Mouse (Mus musculus): ENCODE results near the gene Rabl6. TPM values are rescaled to one million over a fixed set of nuclear protein-coding genes. Genes with fewer than 3 reads are reported as not detected.

The Rabl6 gene
- polyA plus RNA-seq, 1 experiment from 2014 or later: 75.9 TPM

DNA sequence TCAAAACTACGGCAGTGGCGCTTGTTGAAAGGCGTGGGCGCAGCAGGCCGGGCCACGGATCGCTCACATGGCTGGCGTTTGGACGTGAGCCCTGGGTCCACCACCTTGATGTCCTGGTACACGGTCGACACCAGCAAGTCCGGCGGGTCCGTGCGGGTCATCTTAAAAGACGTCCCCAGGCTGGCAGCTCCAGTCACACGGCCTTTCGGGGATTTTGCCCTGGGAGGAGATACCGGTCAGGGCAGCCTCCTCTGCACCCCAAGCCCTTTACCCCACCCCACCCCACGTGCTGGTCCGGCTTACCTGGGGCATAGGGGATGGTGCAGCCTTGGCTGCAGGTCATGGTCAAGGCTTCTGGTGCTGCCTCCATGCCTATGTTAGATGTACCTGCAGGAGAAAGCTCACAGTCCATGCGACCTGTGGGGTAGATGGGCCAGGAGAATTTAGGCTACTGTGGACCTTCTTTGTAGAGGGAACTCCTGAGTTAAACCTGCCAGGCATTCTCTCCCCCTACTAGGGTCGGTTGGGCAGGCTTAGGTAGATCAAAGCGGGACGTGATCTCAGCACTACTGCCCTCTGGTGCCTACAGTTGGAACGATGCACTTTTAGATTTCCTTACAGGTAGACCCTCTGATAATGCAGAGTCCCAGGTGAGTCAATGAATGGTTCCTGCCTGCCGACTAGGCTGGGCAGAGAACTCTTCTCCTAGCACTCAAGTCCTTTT, 28.4 kb downstream of the Rabl6 start:
- Histone ChIP-seq H3K36me3 (peaks cover 21% of the 10 kb centered on the region), H3K9me3 (no peaks in the 10 kb centered on the region), H3K4me1 (replicated peaks) (peaks cover 73% of the 10 kb centered on the region), H3K27ac (no peak overlapping the region), H3K27me3 (peaks cover 58% of the 10 kb centered on the region), H3K4me3 (replicated peaks) (peak overlapping the region; percentile 53), H3K9ac (replicated peaks) (0 out of 2 replicates have a peak overlapping the region, but pooled peaks have one; percentile 8), H3K4me2 (replicated peaks) (peak overlapping the region; percentile 75)
- no peak for ATAC-seq
- WGBS: 10% methylated on average over 27 of the region's 27 CpGs

DNA sequence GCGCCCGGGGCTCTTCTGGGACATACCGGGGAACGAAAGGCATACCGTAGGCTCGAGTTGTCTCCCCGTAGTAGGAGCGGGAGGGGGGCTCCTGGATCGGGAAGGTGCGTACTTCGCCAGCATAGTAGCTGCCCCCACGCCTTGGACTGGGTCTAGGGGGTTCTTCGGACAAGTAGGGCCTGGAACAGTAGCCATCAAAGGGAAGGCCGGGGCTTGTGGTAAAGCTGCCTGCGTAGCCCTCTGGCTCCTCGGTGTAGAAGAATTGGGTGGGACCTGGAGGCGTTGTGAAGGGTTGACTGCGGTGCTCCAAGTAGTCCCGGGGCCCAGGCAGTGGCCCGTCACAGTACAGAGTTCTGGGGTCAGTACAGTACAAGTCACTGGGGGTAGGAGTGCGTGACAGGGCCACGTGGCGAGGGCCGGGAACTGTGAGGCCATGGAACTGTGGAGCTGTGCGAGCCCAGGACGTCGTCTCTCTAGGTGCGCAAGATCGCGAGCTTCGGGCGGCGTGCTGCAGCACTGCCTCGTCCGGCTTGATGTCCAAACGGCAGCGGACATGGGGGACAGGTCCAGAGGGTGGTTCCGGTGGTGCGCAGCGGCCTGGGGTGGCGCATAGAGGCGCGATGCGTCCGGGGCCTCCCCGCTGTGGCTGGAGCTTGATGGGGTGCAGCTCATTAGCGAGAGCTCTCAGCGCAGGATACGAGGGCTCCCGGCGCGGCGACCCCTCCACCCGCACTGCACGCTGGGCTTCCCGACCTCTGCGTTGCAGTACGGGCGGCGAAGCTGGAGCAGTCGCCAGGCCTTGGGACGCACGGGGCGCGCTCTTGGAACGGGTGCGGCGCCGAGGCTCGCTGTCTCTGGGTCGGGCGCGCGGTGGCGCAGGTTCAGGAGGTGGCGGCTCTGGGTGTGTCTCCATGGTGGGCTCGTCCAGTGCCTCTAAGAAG, 29.3 kb downstream of the Rabl6 start:
- WGBS: 6% methylated on average over 77 of the region's 77 CpGs
- Histone ChIP-seq H3K36me3 (peaks cover 13% of the 10 kb centered on the region), H3K27me3 (peaks cover 58% of the 10 kb centered on the region), H3K4me3 (replicated peaks) (peak overlapping the region; percentile 16), H3K9ac (replicated peaks) (peak overlapping the region; percentile 8), H3K4me1 (replicated peaks) (peaks cover 75% of the 10 kb centered on the region), H3K4me2 (replicated peaks) (peak overlapping the region; percentile 24), H3K9me3 (no peaks in the 10 kb centered on the region), H3K27ac (no peak overlapping the region)
- no peak for ATAC-seq

DNA sequence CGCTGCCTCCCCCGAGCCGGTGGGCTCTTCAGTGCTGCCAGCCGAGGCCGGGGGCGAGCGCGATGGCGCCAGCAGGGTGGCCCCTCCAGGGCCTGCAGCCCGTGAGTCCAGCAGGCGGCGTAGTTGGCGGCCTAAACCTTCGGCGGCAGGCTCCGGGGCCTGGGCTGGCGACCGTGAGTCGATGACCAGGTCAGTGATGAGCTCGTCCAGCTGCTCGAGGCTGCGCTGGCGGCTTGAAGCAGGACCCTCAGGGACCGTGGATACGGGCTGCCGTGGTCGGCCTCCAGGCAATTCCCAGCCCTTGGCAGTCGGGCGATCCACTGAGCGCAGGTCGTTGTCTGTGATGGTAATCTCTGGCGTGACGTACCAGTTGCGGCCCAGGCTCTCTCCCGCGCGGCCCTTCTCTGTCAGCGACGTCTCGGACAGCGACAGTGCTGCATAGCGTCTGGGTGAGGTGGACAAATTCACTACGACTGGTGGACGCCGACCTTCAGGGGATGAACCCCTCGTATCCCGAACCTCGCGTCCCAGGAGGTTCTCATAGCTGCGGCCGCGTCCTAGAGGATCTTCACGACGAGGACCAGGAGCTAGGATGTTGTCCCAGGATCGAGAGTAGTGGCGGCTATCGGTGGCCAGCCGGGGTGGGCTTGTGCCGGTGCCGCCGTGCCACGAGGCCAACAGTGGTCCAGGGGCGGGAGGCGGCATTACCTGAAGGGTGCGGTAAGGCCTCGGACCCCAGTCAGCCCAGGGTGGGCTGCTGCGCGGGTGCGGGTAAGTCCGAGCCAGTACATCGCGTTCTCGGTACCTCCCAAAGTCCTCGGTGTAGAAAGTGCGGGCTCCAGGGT, 30.1 kb downstream of the Rabl6 start:
- 4% methylated on average over 75 of the region's 75 CpGs for WGBS

DNA sequence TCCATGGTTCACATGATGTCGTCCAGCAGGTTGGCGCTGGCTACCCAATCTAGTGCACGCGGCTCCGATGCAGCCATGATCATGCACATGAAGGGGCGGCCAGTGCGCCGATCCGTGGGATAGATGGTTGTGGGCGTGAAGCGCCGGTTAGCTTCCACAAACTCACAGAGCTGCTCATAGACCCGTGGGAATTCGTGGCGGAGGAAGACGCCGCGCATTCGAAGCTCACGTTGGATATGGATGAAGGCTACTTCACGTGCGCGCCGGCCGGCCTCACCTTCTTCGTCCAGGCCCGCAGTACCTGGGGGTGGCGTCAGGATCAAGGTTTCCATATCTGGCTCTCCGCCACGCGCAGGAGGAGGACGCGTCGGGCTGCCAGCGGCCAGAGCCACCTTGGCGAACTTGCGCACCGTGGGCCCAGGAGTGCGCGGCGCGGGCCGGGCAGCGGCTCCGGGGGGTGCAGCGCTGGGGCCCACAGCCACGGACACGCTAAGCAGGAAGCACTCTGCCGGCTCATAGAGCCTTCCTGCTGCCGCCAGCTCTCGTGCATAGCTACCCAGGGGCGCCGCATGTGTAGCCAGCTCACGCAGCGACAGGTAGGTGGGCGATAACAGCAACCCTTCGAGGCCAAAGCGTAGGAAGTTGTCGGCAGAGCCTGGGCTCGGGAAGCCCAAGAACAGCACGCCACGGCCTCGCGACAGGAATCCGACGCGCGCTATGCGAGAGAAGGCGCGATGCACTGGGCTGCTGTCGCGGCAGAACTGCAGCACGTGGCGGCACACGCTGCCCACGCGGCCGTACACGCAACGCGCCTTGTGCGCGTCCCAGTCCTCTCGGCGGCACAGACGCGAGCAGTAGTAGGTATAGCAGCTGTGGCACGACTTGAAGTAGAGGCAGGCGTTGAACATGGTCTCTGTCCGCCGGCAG, 31.1 kb downstream of the Rabl6 start:
- no peak for ATAC-seq
- Histone ChIP-seq H3K27me3 (peaks cover 58% of the 10 kb centered on the region), H3K27ac (no peak overlapping the region), H3K4me1 (replicated peaks) (peaks cover 74% of the 10 kb centered on the region), H3K4me2 (replicated peaks) (peak overlapping the region; percentile 46), H3K9ac (replicated peaks) (no peak overlapping the region), H3K9me3 (no peaks in the 10 kb centered on the region), H3K4me3 (replicated peaks) (peak overlapping the region; percentile 23), H3K36me3 (no peaks in the 10 kb centered on the region)
- WGBS: 13% methylated on average over 92 of the region's 92 CpGs

More for the DNA sequence above, 30.1 kb downstream of the Rabl6 start:
- Histone ChIP-seq H3K4me1 (replicated peaks) (peaks cover 79% of the 10 kb centered on the region), H3K4me2 (replicated peaks) (peak overlapping the region; percentile 46), H3K36me3 (peaks cover 4% of the 10 kb centered on the region), H3K4me3 (replicated peaks) (peak overlapping the region; percentile 23), H3K27ac (no peak overlapping the region), H3K27me3 (peaks cover 58% of the 10 kb centered on the region), H3K9me3 (no peaks in the 10 kb centered on the region), H3K9ac (replicated peaks) (no peak overlapping the region)
- ATAC-seq: no peak

DNA sequence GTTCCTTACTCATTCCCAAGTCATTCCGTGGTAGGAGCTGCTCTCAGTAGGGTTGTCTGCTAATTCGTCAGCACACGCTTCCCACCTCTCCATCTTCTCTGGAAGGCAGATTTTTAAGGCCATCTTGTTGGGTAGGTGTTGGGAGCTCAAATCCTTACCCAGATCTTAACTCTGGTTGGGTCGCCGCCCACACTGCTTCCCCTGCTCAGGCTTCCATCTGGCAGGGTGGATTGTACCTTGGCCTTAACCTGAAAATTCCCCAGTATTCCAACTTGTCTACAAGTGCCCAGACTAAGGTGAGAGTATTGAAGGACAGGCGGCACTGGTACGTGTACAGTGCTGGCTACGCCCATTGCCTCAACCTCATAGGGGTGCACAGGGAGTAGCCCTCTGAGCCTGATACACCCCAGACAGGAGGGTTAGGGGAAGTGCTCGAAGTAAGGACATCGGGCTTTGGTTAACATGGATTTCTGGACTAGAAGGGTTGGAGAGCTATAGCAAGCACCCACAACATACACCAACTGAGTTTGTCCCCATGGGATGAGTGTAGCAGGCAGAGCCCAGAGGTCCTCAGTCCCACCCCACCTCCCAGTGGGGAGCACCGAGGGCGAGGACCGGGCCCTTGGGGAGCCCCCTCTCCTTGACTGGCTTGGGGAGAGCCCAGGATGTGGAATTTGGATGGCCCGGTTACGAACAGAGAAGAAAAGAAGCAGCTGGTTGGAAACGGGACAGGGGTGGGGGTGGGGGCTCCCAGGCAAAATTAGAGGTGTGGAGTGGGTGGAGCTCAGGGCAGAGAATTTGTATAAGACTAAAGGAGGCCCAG, 32.1 kb downstream of the Rabl6 start:
- peak overlapping the region; percentile 97 for H3K4me2 ChIP-seq (replicated peaks)

DNA sequence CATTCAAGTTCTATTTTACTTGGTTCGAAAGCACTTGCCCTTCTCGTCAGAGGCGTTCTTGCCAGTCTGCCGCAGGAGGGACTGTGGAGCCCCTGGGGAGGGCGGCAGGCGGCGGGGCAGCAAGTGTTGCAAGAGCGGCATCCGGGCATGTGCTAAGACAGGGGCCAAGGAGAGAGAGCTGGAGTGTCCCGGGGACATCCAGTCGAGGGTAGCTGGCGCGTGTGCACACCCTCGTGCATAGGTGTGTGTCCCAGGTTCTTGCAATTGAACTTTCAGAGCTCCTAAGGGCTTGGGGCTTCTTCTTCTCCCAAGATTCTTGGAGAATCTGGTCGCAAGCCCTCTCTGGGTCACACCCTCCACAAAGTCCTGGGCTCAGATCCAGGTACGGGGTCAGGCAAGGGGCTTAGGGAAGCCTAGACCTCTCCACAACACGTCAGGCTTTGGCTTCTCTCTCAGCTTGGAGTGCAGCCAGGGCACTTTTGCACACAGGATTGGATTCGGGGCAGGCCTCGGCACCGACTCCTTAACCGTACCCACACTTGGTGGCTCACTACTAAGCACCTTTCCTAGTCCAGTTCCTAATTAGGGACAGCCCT, 32.8 kb downstream of the Rabl6 start:
- Histone ChIP-seq H3K9me3 (no peaks in the 10 kb centered on the region), H3K9ac (replicated peaks) (peak overlapping the region; percentile 67), H3K27me3 (peaks cover 51% of the 10 kb centered on the region), H3K36me3 (peaks cover 14% of the 10 kb centered on the region), H3K27ac (peak overlapping the region; percentile 90), H3K4me1 (replicated peaks) (peaks cover 59% of the 10 kb centered on the region), H3K4me3 (replicated peaks) (peak overlapping the region; percentile 60), H3K4me2 (replicated peaks) (peak overlapping the region; percentile 97)
- 14% methylated on average over 21 of the region's 21 CpGs for WGBS
- peak; percentile 0; the same call in 1 of the 2 replicates for ATAC-seq

More for the DNA sequence above, 32.1 kb downstream of the Rabl6 start:
- Histone ChIP-seq H3K9me3 (no peaks in the 10 kb centered on the region), H3K36me3 (peaks cover 8% of the 10 kb centered on the region; the same call in 1 of the 2 replicates), H3K4me3 (replicated peaks) (peak overlapping the region; percentile 60), H3K9ac (replicated peaks) (no peak overlapping the region; the same call in 1 of the 2 replicates), H3K27me3 (peaks cover 58% of the 10 kb centered on the region), H3K27ac (no peak overlapping the region), H3K4me1 (replicated peaks) (peaks cover 66% of the 10 kb centered on the region)
- ATAC-seq: no peak
- WGBS: 73% methylated on average over 16 of the region's 16 CpGs

DNA sequence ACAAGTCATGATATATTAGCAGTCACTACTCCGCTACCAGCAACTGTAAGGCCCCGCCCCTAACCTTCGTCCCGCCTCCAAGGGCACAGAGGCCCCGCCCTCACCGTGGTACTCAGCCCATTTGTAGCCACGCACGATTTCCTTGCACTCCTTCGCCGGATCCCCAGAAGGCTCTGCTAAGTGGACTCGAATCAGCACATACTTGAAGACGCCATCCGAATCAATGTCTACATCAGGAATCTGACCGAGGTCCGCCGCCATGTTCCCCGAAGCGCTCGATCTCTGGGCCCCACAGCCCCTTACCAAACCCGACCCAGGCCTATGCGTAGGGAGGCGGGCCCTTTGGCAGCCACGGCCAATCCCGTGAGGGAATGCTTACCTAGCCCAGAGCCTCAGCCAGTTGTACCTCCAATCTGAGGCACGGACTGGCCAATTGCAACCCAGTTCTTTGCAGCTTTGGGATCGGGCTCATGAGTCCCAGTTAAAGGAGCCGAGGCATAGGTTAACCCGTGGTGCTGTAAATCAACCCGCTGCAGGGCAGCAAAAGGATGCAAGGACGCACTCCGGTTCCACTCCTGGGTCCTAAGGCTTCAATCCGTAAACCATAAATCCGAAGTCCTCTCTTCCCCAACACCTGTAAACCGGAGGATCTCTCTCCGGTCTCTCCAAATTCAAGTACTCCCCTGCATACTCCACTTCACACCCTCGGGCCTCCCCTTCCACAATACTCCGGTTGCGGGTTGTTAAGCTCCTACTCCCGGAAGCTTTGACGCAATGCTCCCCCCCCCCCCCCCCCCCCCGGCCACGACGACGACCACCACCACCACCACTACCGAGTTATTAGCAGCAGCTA, 33.5 kb downstream of the Rabl6 start, which contains the start of the genes Mamdc4 and Phpt1:
TSS of gene Mamdc4 (minus strand) at position 267 of the 853 bp plus-strand sequence.
TSS of gene Phpt1 (minus strand) at position 646 of the 853 bp plus-strand sequence.
- Histone ChIP-seq H3K4me2 (replicated peaks) (peak within 1 kb of the TSS; percentile 97), H3K9me3 (no peaks in the 10 kb centered on the region), H3K4me1 (replicated peaks) (peaks cover 53% of the 10 kb centered on the region), H3K9ac (replicated peaks) (peak within 1 kb of the TSS; percentile 79), H3K27ac (peak within 1 kb of the TSS; percentile 90), H3K4me3 (replicated peaks) (peak within 1 kb of the TSS; percentile 60), H3K36me3 (peaks cover 21% of the 10 kb centered on the region), H3K27me3 (peaks cover 44% of the 10 kb centered on the region)
- ATAC-seq: peak; percentile 99
- 0% methylated on average over 44 of the region's 45 CpGs for WGBS

DNA sequence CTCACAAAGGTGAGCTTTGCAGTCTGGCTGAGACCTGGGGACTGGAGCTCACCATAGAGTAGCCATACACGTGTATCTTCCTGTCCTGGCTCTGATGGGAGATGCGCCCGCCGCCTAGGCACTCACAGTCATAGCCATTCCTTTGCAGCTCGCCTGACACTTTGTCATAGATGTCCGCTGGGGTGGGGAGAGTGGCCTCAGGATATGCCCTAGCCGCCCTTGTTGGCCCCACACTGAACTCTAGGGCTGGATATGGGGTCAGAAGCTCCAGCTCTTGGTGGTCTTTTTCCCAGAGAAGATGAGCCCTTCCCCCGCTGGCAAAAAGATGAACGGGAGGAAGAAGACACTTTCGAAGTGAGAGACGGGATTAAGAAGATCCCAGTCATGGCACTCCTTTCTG, 34.2 kb downstream of the Rabl6 start:
- Histone ChIP-seq H3K27ac (peak overlapping the region; percentile 90), H3K4me2 (replicated peaks) (peak overlapping the region; percentile 97), H3K4me3 (replicated peaks) (peak overlapping the region; percentile 60), H3K9me3 (no peaks in the 10 kb centered on the region), H3K9ac (replicated peaks) (peak overlapping the region; percentile 79), H3K27me3 (peaks cover 37% of the 10 kb centered on the region), H3K4me1 (replicated peaks) (peaks cover 46% of the 10 kb centered on the region), H3K36me3 (peaks cover 27% of the 10 kb centered on the region)
- WGBS: 18% methylated on average over 11 of the region's 11 CpGs
- peak; percentile 1 for ATAC-seq

DNA sequence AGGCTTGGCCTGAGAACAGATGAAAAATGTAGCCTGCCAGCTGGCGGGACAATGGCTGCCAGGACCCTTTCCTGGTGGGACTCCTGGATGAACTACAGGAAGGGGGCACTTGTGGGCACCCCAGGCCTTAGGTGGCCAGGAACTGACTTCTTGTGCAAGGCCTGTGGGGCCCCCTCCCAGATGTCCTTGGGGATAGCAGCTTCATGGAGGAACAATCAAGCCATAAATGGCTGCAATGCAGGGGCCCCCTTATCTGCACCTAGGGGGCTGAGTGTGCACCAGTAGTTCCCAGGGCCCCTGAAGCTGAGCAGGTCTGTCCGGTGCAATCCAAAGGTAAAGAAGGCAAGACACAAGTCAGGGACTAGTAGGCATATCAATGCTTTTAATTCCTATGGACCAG, 35.3 kb downstream of the Rabl6 start:
- Histone ChIP-seq H3K4me2 (replicated peaks) (peak overlapping the region; percentile 97; the same call in 1 of the 2 replicates), H3K9ac (replicated peaks) (no peak overlapping the region; the same call in 1 of the 2 replicates), H3K27me3 (peaks cover 26% of the 10 kb centered on the region), H3K27ac (no peak overlapping the region), H3K36me3 (peaks cover 38% of the 10 kb centered on the region), H3K4me3 (replicated peaks) (peak overlapping the region; percentile 60; the same call in 1 of the 2 replicates), H3K4me1 (replicated peaks) (peaks cover 38% of the 10 kb centered on the region), H3K9me3 (no peaks in the 10 kb centered on the region)
- WGBS: 95% methylated on average over 2 of the region's 2 CpGs
- ATAC-seq: no peak

Data from midbrain, embryonic 13.5 days (tissue).